Mouse (Mus musculus): Measurements from ENCODE around the gene Noxa1.

Gene Noxa1

DNA sequence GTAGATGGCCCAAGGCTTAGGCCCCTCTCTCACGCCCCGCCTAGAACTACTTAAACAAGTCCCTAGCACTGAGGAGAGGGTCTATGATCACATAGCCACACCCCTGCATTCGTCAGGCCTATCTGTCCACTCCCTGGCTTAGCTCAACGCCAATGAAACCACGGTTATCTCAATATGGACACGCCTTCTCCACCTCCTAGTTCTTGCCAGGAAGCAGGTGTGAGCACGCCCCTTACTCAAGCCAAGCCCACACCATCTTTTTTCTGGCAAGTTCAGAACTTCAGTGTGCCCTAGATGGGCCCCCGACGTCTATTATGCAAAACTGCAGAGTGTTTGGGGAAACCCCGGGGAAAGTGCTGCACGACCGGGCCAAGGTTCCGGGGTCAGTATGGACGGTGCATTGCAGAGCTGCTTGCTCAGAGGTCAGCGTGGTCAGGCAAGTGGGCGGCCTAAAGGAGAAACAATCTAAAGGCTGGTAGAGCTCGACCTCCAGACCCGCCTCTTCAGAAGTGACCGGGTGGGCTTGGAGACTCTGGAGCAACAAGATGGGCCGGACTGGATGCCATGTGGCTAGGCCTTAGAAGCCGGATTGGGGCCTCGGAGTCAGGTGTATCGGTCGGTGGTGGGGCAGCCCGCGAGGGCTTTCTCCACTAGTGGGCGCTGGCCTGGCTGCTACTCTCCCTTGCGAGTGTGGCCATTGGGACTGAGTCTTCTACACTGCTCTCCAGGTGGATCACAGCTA lies at the start of gene Noxa1:
Gene Noxa1 (minus strand): TSS at position 41 of the 742 bp plus-strand sequence.
- no peak for DNase-seq (ENCODE audit: low spot score)

GRCm38 (mm10) chr2:25141921-25142320 lies 47.0 kb upstream of the Noxa1 start:
- DNase-seq (ENCODE audit: low spot score) = no peak

DNA sequence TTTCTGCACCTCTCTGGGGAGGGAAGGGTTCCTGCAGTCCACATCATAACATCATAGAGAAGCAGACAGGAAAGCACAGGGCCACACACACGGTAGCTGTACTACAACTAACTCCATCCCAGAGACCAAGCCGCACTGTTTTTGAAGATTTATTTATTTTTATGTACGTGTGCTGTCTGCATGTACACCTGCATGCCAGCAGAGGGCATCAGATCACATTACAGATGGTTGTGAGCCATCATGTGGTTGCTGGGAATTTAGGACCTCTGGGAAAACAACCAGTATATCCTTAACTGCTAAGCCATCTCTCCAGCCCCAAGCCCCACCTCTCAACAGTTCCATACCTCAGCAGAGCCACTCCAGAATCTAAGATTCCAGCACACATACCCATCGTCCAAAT lies 46.2 kb upstream of the Noxa1 start:
- no peak for DNase-seq (ENCODE audit: low spot score)

- DNase-seq (ENCODE audit: low spot score) = no peak
These were observed 42.9 kb upstream of the Noxa1 start for GRCm38 (mm10) chr2:25137832-25138231.

GRCm38 (mm10) chr2:25131601-25132000 lies 36.7 kb upstream of the Noxa1 start:
- DNase-seq (ENCODE audit: low spot score) = no peak

DNA sequence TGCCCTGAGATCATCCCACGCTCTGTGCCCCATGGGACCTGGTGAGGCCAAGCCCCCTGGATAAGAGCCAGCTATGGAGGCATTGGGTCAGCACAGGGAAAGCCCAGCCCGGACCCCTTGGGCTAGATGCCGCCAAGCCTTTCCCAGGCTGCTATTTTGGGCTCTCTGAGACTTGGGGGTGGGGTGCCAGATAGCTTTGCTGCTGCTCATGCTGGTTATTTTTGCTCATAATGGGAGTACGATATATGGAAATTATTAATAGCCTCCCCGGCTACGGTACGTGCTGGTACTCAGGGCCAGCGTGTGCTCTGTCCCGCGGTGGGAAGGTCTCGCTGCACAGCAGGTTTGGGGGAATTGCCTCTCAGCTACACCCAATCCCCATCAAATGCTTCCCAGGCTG lies 33.1 kb upstream of the Noxa1 start:
- DNase-seq (ENCODE audit: low spot score) = no peak

DNA sequence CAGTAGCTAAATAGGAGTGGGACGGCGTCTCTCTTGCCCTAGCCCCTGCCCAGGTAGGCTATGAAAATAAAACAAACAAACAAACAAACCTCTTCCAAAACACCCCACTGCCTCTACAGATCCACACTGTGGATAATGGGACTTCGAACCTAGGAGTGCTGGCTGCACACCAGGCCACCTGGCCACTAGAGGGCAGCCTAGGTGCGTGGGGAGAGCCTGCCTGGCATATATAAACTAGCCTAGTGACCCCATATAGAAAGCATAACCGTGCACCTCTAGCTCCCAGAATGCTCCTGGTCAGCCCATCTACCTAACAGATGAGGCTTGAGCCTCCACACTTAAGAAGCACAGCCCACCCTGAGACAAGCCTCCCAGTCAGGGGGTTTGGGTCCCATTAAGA lies 32.3 kb upstream of the Noxa1 start:
- no peak for DNase-seq (ENCODE audit: low spot score)

- no peak for DNase-seq (ENCODE audit: low spot score)
These were observed 31.4 kb upstream of the Noxa1 start for GRCm38 (mm10) chr2:25126011-25127010.

DNA sequence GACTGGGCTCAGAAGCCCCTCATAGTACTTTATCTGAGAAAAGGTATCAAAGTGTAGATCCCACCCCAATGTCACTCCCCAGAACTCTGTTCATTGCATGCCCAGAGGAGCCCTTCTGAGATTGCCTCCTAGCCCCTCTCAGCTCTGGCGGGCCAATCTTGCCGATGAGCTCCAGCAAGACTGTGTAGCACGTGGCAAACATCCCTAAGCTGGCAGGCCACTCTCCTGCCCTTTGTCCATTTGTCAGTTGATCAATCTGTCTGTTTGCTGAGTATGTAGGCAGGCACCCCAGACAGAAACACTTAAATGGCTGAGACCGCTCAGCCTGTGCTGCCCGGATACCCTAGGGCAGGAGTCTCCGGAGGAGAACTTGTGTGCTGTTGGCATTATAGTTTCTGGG lies 30.2 kb upstream of the Noxa1 start:
- DNase-seq (ENCODE audit: low spot score) = no peak

DNA sequence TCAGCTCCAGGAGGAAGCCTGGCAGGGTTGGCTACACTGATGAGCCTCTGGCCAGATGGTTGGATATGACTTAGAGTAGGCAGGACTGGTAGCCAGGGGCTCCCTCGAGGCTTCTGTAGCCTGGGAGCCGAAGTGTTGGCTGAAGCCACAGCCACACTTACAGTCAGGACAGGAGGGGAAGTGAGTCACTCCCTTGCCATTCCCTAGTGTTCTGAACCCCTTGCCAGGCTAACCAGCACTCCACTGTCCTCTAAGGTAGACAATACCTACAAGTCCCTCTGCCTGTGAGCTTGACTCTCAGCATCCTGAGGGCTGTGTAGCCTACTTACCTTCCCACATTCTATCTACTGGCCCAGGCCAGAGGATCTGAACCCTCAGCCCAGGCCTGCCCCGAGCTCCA lies 29.5 kb upstream of the Noxa1 start:
- DNase-seq (ENCODE audit: low spot score) = no peak

DNA sequence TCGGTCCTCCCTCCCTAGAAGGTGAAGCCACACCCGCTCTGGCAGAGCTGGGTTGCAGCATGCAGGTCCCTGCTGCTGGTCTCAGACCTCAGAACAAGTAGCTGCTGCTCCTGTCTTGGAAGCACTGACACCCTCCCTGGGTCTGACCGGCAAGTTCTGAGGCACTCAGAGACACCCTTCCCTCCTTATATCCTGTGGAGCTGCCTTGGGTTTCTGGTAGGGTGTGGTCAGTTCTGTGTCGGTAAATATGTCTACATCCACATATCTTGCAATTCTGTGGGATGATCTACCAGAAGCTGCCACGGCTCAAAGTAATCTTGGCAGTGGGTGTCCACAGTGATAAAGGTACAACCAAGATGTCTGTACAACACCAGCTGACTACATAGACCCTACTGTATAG lies 28.6 kb upstream of the Noxa1 start:
- DNase-seq (ENCODE audit: low spot score) = no peak

DNA sequence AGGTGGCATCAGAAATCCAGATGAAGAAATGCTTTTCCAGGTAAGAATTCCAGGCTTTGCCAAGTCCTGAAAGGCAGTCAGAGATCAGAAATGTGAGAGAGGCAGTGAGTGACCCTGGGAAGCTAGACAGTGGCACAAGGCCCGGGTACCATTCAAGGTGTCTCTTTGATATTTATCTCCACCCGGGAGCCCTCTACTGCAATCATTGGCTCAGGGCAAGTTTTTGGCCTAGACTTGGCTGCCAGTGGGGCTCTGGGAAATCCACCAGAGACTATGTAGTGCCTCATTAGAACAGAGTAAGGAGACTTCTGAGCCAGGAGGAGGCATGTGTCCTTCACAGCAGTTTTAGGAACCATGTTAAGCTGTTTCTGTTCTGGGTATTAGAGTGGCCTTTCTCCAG lies 27.7 kb upstream of the Noxa1 start:
- DNase-seq (ENCODE audit: low spot score) = no peak

- no peak for DNase-seq (ENCODE audit: low spot score)
These were observed 26.0 kb upstream of the Noxa1 start for GRCm38 (mm10) chr2:25120963-25121362.

- DNase-seq (ENCODE audit: low spot score) = no peak
These were observed 20.5 kb upstream of the Noxa1 start for GRCm38 (mm10) chr2:25115442-25115841.

GRCm38 (mm10) chr2:25114308-25114707 lies 19.4 kb upstream of the Noxa1 start:
- no peak for DNase-seq (ENCODE audit: low spot score)

GRCm38 (mm10) chr2:25111184-25111791 lies 16.3 kb upstream of the Noxa1 start:
- DNase-seq (ENCODE audit: low spot score) = no peak

DNA sequence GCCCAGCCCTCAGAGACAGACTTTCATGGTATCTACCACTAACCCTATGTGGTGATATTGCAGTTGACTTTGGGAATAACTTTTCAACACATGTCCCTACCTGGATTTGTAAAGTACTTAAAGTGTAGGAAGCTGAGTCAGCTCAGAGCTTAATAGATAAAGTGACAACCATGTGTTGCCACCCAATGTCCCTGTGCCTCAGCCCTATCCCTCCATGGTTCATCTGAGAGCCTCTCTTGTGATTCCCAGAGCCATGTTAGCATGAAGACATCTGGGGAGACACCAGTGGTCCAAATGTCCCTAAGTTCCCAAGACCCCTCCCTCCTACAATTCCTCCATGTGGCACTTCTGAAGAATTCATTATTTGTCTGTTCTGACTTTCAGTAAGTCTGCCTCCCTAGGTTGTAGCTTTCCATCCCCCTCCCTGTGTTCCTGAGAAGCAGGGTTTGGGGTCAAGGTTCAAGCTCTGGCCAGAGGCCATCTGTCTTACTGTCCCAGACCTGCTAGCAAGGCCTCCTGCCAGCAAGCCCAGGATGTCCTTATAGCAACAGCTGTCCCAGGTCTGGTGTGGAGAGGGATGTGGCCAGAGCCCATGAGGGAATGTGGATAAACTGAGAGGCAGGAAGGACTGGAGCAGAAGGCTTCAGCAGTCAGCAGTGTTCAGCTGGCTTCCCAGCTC lies 15.7 kb upstream of the Noxa1 start:
- DNase-seq (ENCODE audit: low spot score) = no peak

DNA sequence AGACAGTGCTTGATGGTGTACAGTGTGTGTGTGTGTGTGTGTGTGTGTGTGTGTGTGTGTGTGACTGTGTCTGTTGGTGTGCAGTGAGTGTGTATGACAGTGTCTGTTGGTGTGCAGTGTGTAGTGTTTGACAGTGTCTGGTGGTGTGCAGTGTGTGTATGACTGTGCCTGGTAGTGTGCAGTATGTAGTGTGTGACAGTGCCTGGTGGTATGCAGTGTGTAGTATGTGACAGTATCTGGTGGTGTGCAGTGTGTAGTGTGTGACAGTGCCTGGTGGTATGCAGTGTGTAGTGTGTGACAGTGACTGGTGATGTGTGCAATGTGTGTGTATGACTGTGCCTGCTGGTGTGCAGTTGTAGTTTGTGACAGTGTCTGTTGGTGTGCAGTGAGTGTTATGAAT lies 14.5 kb upstream of the Noxa1 start:
- DNase-seq (ENCODE audit: low spot score) = no peak

DNA sequence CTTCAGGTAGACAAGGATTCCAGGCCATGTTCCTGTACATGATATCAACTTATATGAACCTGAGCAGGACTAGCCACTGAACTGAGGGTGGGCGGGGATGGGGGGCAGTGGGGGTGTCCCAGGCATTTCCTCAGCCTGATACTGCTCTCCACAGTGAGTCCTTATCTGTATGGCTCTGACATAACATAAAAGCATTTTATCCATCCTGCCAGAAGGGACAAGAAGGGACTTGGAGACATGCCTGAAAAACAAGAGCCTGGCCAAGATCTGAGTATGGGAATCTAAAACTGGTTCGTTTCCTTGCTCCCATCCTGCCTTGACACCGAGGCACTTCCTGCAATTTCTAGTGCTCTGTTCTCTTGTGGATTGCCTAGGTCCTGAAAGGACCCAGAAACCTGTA lies 11.1 kb upstream of the Noxa1 start:
- no peak for DNase-seq (ENCODE audit: low spot score)

- no peak for DNase-seq (ENCODE audit: low spot score)
These were observed 9.2 kb upstream of the Noxa1 start for GRCm38 (mm10) chr2:25104122-25104521.

GRCm38 (mm10) chr2:25099703-25100102 lies 4.8 kb upstream of the Noxa1 start:
- DNase-seq (ENCODE audit: low spot score) = no peak

DNA sequence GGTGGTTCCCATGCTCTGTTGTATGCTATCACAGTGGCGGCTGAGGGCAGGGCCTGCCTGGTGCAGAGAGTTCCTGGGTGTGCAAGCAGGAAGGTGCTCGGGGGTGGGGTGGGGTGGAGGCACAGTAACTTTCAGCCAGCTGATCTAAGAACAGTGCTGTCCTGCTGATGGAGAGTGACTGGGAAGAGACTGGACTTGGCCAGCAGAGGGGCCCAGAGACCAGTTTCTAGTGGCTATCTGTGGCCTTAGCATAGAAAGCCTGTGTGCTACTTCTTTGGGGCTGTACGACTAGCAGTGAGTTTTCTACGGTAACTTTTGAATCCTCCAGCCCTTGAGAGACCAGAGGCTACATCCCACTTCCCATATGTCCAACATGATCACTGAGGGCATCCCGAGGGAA lies 4.0 kb upstream of the Noxa1 start:
- peak; percentile 19 for DNase-seq (ENCODE audit: low spot score)

All from left cerebral cortex, adult 11 months (tissue).